Mouse (Mus musculus) midbrain, embryonic 14.5 days (tissue): ENCODE data around the gene Cpne4. TPM values are rescaled to one million over a fixed set of nuclear protein-coding genes. Genes with fewer than 3 reads are reported as not detected.
A peak's percentile ranks its signal among the peaks of the same experiment; 100 is the strongest.

ENCODE experiments used
- ATAC-seq: fragments of 200-750 bp; cut with Nextera tagmentation; 2 replicates; pipeline ENCODE4 v1.8.0; 2017; ENCODE audit warnings: moderate number of reproducible peaks, moderate library complexity; ENCODE audit not compliant: low FRiP score, low TSS enrichment
- DNase-seq: peaks from one replicate; pipeline ENCODE4 v3.0.0-alpha.2; 2015
- H3K27ac ChIP-seq: fragments of 300-500 bp; sonication (generic); replicated peaks from 2 replicates; pipeline ENCODE4 v1.5.1; 2014; ENCODE audit warnings: mild to moderate bottlenecking, low read depth, low read length, moderate library complexity
- H3K27me3 ChIP-seq: fragments of 300-500 bp; sonication (generic); 2 replicates; pipeline ENCODE4 v1.6.1; 2014; ENCODE audit warnings: low read length, control low read depth, mixed read lengths; ENCODE audit not compliant: control insufficient read depth, insufficient read depth
- H3K36me3 ChIP-seq: fragments of 300-500 bp; sonication (generic); 2 replicates; pipeline ENCODE4 v1.6.1; 2014; ENCODE audit warnings: low read length, control low read depth; ENCODE audit not compliant: control insufficient read depth, insufficient read depth
- H3K4me1 ChIP-seq: fragments of 300-500 bp; sonication (generic); 2 replicates; pipeline ENCODE4 v1.6.1; 2014; ENCODE audit warnings: mild to moderate bottlenecking, antibody characterized with exemption, low read length, control low read depth; ENCODE audit not compliant: control insufficient read depth, insufficient read depth
- H3K4me2 ChIP-seq: fragments of 300-500 bp; sonication (generic); 2 replicates; pipeline ENCODE4 v1.6.1; 2014; ENCODE audit warnings: mild to moderate bottlenecking, low read length, moderate library complexity
- H3K4me3 ChIP-seq: fragments of 300-500 bp; sonication (generic); replicated peaks from 2 replicates; pipeline ENCODE4 v1.5.1; 2014; ENCODE audit warnings: low read depth, low read length
- H3K9ac ChIP-seq: fragments of 300-500 bp; sonication (generic); replicated peaks from 2 replicates; pipeline ENCODE4 v1.6.1; 2014; ENCODE audit warnings: mild to moderate bottlenecking, low read length, moderate library complexity
- H3K9me3 ChIP-seq: fragments of 300-500 bp; sonication (generic); 2 replicates; pipeline ENCODE4 v1.6.1; 2016; ENCODE audit warnings: low read length, control low read depth, mixed read lengths; ENCODE audit not compliant: control insufficient read depth
- WGBS: fragments of 180-500 bp; shearing (Covaris S2); extraction: QIAGEN DNeasy Blood & Tissue Kit; methylation state at CpG from one replicate; pipeline ENCODE4 v1.1.7; 2014; 5-methylcytosine and 5-hydroxymethylcytosine counted together
- polyA plus RNA-seq: library from polyadenylated mRNA; unstranded; fragments of >200 nt; fragmentation: Nextera tagmentation; extraction: Ambion mirVana; gene quantifications from 2 replicates; pipeline ENCODE4 v1.2.1, GENCODE M21; 2014

Gene Cpne4
- polyA plus RNA-seq, 1 experiment from 2014 or later = 20.2 TPM

DNA sequence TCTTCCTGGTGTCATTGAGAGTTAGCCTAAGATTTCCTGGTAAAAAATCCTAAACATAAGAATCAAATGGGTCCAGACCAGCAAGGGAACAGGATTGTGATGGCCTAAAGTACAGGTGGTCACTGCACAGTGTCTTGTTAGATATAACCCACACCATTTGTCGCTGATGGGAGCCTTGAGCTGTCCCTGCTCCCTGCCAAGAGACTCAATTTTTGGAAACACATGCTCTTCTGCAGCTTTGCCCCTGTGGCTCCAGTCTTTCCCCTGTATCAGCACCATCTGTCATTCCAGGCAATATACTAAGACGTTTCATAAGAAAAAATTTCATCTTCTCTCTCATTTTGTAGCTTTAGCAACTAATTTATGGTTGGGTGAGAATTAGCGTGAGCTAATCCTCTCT is 281.6 kb downstream of the Cpne4 start:
- DNase-seq (no peak), ATAC-seq (no peak)
- Histone ChIP-seq H3K4me2 (no peak overlapping the region), H3K36me3 (no peaks in the 10 kb centered on the region), H3K4me3 (no peak overlapping the region), H3K9ac (no peak overlapping the region), H3K9me3 (no peaks in the 10 kb centered on the region), H3K4me1 (no peaks in the 10 kb centered on the region), H3K27ac (no peak overlapping the region), H3K27me3 (no peaks in the 10 kb centered on the region)
- WGBS = 66% methylated on average over 3 of the region's 3 CpGs

DNA sequence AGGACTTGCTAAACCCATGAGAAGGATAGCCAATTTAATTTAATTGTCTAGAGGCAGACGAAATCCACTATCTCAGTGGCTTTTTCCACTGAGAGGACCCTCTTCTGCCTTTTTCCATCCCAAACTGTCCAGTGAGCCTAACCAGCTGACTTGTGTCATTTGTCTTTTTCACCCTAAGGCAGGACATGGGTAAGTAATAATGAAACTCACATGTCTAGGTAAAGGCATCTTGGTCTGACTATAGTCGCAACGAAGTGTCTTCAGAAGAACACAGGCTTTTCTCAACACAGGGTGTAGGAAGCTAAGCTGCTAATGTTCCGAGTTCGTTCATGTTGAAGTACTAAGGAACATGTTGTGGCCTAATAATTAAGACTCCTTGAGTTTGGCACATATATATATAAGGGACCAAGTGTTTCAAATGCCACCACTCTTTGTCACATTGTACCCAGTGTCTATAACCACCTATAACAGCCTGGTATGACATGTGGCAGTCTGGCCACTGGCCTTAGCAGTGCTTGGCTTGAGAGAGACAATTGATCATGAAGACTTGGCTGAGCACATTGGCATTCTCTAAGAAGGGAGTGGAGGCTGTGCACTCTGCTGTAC is 286.0 kb downstream of the Cpne4 start:
- WGBS = 97% methylated on average over 5 of the region's 5 CpGs
- Histone ChIP-seq H3K27ac (no peak overlapping the region), H3K9me3 (no peaks in the 10 kb centered on the region), H3K4me3 (no peak overlapping the region), H3K4me2 (no peak overlapping the region), H3K4me1 (no peaks in the 10 kb centered on the region), H3K36me3 (no peaks in the 10 kb centered on the region), H3K9ac (no peak overlapping the region), H3K27me3 (no peaks in the 10 kb centered on the region)
- no peak for DNase-seq
- ATAC-seq = no peak

DNA sequence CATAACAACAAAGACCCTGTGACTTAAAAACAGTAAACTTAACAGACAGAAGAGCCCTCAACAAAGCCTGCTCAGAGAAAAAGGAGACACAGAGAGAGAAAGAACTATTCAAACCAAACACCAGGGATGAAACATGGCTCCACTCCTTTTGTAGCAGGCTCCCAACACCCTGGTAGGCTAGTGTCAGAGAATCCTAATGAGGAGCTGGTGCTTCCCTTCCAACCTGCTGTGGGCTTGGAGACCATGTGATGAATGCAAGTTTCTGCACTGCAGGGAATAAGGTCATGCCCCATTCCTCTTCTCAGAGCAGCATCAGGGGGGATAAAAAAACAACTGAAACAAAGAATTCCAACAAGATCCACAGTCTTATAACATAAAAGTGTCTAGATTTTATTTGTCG is 290.8 kb downstream of the Cpne4 start:
- no peak for ATAC-seq
- Histone ChIP-seq H3K27me3 (no peaks in the 10 kb centered on the region), H3K4me2 (no peak overlapping the region), H3K9ac (no peak overlapping the region), H3K27ac (no peak overlapping the region), H3K36me3 (no peaks in the 10 kb centered on the region), H3K4me3 (no peak overlapping the region), H3K9me3 (peaks cover 6% of the 10 kb centered on the region; the same call in 1 of the 2 replicates), H3K4me1 (no peaks in the 10 kb centered on the region)
- 26% methylated on average over 1 of the region's 1 CpGs for WGBS
- peak; percentile 44 for DNase-seq

DNA sequence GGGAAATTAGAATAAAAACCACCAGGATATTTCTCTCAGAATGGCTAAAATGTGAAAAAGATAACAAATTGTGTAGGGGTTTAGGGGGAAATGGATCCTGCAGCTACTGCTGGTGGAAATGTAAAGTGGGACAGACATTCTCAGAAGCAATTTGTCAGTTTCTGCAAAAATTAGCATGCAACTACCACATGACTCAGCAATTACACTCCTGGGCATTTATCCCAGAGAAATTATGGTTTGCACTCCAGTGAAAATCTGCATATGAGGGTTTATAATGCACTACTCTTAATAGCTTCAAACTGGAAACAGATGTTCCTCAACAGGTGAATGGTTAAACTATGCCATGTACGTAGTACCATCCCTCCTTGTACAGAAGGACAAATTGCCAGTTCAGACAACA is 294.2 kb downstream of the Cpne4 start:
- no peak for ATAC-seq

DNA sequence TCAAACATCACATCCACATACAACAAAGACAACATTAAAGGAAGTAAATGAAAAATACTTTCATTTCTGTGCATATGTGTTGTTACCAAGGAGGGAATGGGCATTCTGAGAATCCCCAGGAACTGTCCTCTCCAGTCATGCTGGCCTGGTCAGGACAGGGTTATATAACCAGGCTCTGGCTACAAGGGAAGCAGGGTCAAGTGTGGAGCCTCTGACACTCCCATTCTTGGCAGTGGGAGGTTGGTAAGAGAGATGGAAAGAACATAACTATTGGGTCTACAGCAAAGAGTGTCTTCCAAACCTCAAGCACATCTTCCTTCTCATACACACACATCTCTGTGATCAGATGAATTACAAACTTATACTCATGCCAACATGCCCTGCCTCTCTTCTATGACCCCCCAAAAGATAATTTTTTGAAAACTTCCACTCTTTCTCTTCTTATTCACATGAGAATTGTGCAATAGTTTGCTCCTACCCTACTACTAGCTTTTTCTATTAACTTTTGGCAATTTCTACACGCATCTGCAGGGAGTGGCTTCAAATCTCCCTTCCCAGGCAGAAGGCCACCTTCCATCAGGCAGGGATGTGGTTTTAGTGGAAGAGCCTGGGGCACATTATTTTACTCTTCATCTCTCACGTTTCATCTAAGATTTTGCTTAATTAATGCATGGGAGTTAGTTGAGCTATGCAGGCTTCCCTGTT is 298.3 kb downstream of the Cpne4 start:
- Histone ChIP-seq H3K4me2 (no peak overlapping the region), H3K9ac (no peak overlapping the region), H3K27ac (no peak overlapping the region), H3K9me3 (no peaks in the 10 kb centered on the region), H3K4me1 (0 out of 2 replicates have a peak, but pooled peaks cover 2% of the 10 kb centered on the region), H3K36me3 (no peaks in the 10 kb centered on the region), H3K4me3 (no peak overlapping the region), H3K27me3 (no peaks in the 10 kb centered on the region)
- ATAC-seq (no peak), DNase-seq (no peak)
- 68% methylated on average over 2 of the region's 2 CpGs for WGBS

More for the DNA sequence above, 294.2 kb downstream of the Cpne4 start:
- H3K4me1 ChIP-seq = 0 out of 2 replicates have a peak, but pooled peaks cover 2% of the 10 kb centered on the region
- H3K4me3 ChIP-seq = no peak overlapping the region
- no peak overlapping the region for H3K4me2 ChIP-seq
- no peak for DNase-seq
- H3K36me3 ChIP-seq = no peaks in the 10 kb centered on the region
- 82% methylated on average over 1 of the region's 1 CpGs for WGBS
- no peak overlapping the region for H3K9ac ChIP-seq
- no peaks in the 10 kb centered on the region for H3K27me3 ChIP-seq
- H3K27ac ChIP-seq = no peak overlapping the region
- H3K9me3 ChIP-seq = peaks cover 6% of the 10 kb centered on the region; the same call in 1 of the 2 replicates

DNA sequence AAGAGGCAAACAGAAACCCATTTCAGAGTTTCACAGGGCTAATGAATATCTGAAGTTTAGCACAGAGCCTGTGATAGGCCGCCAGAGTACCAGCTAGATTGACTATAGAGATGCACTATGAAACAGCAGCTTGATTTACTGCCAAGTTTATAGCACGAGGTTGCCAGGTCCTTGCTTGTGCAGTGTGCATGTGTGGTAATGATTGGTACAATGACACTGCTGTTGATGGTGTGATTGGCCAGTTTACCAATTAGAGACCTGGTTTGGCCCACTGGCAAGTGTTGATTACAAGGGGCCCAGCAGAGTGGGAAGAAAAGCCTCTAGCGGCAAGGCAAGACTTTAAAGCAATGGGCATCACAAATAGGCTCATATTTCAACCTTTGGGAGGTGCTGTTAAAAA is 306.6 kb downstream of the Cpne4 start:
- H3K9ac ChIP-seq = no peak overlapping the region
- H3K36me3 ChIP-seq = no peaks in the 10 kb centered on the region
- H3K4me3 ChIP-seq = no peak overlapping the region
- H3K27ac ChIP-seq = no peak overlapping the region
- no peak for ATAC-seq
- H3K4me2 ChIP-seq = no peak overlapping the region
- H3K9me3 ChIP-seq = no peaks in the 10 kb centered on the region
- no peaks in the 10 kb centered on the region for H3K4me1 ChIP-seq
- DNase-seq = no peak
- WGBS = 92% methylated on average over 3 of the region's 3 CpGs
- no peaks in the 10 kb centered on the region for H3K27me3 ChIP-seq

DNA sequence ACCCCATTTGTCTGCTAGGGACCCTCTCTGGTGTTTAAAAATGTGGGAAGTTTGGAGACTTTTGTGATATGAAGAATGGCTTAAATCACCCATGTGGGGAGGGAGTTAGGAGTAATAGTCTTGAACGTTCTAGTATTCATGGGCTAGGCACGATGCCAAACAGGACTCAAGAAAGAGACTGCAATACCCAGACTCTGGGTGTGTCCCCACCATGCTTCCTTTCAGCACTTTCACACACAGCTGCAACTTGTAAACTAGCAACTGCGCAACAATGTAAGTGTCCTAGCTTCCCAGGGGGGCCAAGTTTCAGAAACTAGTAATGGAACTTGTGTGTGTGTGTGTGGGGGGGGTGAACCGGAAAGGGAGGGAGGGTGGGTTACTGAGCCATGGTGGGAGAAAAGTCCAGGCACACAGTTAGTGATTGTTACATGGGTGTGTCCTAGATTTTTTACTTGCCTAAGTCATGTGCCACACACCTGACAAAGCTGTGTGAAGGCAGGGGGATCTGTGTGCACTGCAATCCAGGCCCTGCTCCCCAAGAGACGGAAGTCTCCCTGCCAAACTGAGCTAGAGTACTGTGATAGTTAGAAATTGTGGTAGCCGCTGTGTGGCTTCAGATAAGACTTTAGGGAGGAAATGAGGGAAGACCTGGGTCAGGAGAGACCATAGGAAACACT is 307.3 kb downstream of the Cpne4 start:
- H3K27me3 ChIP-seq = no peaks in the 10 kb centered on the region
- WGBS = 83% methylated on average over 6 of the region's 6 CpGs
- no peaks in the 10 kb centered on the region for H3K9me3 ChIP-seq
- no peak overlapping the region for H3K4me3 ChIP-seq
- no peaks in the 10 kb centered on the region for H3K4me1 ChIP-seq
- H3K4me2 ChIP-seq = no peak overlapping the region
- H3K27ac ChIP-seq = no peak overlapping the region
- H3K36me3 ChIP-seq = no peaks in the 10 kb centered on the region
- DNase-seq (no peak), ATAC-seq (no peak)
- no peak overlapping the region for H3K9ac ChIP-seq

DNA sequence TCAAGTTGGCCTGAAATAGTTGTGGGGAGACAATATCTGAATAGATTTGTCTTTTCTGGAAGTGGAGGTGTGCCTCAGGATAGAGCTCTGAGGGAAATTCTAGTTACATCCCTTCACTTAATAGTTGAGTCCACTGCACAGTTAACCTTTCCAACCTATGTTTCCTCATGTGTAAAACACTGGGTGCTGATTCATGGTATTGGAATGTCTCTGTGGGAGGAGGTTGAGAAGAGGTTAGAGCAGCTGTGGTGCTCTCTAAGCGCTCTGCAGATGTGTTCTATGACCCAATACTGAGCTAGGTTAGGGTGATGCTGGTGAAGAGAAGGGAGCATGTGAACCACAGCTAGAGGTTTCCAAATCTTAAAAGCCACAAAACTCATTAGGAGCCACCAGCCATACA is 318.7 kb downstream of the Cpne4 start:
- Histone ChIP-seq H3K9me3 (no peaks in the 10 kb centered on the region), H3K27me3 (no peaks in the 10 kb centered on the region), H3K4me3 (no peak overlapping the region), H3K4me1 (no peaks in the 10 kb centered on the region), H3K36me3 (no peaks in the 10 kb centered on the region), H3K9ac (no peak overlapping the region), H3K27ac (no peak overlapping the region), H3K4me2 (no peak overlapping the region)
- WGBS = 86% methylated on average over 1 of the region's 1 CpGs
- ATAC-seq (no peak), DNase-seq (no peak)
